Mouse (Mus musculus) kidney, adult 2 months (tissue): ENCODE data around the gene Rad51b.

Experiments
- CTCF ChIP-seq: fragments of 200-500 bp; conservative IDR thresholded peaks from 2 replicates; pipeline ENCODE4 v1.5.1; 2011; ENCODE audit warnings: low read depth, mild to moderate bottlenecking, control low read depth, low read length, moderate library complexity, mixed read lengths; ENCODE audit not compliant: insufficient read depth, insufficient read length
- POLR2A ChIP-seq: fragments of 200-500 bp; IDR thresholded peaks from one replicate; pipeline ENCODE4 v1.6.1; 2011; ENCODE audit warnings: low read depth, low read length, control low read depth

DNA sequence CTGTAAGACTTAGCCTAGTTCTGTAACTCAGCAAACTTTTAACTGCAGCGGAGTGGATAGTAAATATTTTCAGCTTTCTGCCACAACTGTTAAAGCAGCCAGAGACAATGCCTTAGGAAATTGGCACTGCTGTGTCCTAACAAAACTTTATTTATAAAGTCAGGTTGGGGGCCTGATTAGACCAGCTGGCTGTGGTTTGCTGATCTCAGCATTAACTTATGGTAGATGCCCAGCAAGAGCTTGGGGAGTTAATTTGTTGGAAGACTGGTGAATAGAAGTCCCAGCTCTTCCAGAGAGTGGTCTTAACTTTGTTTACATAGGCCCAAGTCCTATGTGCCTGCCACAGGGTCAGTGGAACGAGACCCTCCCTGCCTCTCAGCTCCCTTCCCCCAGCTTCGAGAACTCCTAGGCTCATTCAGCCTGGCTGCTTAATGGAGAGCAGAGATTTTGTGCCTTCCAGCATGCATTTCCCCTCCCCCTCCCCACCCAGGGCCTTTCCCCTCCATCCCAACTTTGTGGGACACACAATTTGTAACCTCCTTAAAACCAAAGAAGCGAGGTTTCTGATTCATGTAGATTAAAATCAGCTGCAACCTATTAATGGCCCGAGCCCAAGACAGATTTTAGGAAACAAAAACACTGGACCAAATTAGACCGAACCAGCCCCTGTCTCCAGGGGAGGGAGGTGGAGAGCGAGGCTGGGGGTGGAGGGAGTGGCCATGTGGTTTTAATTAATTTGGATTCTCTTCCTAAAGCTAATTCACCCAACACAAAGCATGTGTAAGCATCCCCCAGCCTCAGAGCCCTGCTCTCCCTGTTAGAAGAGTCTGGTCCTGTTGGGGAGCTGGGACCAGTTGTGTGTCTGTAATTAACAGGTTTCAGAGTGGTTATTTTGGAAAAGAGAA, 549.4 kb downstream of the Rad51b start:
- TF ChIP-seq POLR2A, result no peak
- no peak for TF ChIP-seq CTCF
